Mouse (Mus musculus) hindbrain, embryonic 14.5 days (tissue): ENCODE data around the gene Gdi2. TPM values are rescaled to one million over a fixed set of nuclear protein-coding genes. Genes with fewer than 3 reads are reported as not detected.
"Not testable (repeated sequence)": the region's sequence is repeated elsewhere in the genome, so short reads cannot be mapped to it uniquely, and the experiment has no call there.

Experiments
- ATAC-seq: fragments of 200-750 bp; cut with Nextera tagmentation; 2 replicates; pipeline ENCODE4 v1.8.0; 2017; ENCODE audit warnings: moderate number of reproducible peaks, mild to moderate bottlenecking, moderate TSS enrichment, moderate library complexity; ENCODE audit not compliant: low FRiP score
- DNase-seq: peaks from one replicate; pipeline ENCODE4 v3.0.0-alpha.2; 2015; ENCODE audit warnings: low spot score
- H3K27ac ChIP-seq: fragments of 300-500 bp; sonication (generic); 2 replicates; pipeline ENCODE4 v1.5.1; 2014; ENCODE audit warnings: mild to moderate bottlenecking, moderate library complexity
- H3K27me3 ChIP-seq: fragments of 300-500 bp; sonication (generic); 2 replicates; pipeline ENCODE4 v1.6.1; 2014; ENCODE audit warnings: mild to moderate bottlenecking, low read length, mixed read lengths; ENCODE audit not compliant: control insufficient read depth, insufficient read depth
- H3K36me3 ChIP-seq: fragments of 300-500 bp; sonication (generic); replicated peaks from 2 replicates; pipeline ENCODE4 v1.6.1; 2014; ENCODE audit not compliant: control insufficient read depth, insufficient read depth
- H3K4me1 ChIP-seq: fragments of 300-500 bp; sonication (generic); replicated peaks from 2 replicates; pipeline ENCODE4 v1.6.1; 2014; ENCODE audit warnings: antibody characterized with exemption, low read length, mixed read lengths; ENCODE audit not compliant: control insufficient read depth, insufficient read depth
- H3K4me2 ChIP-seq: fragments of 300-500 bp; sonication (generic); replicated peaks from 2 replicates; pipeline ENCODE4 v1.6.1; 2014; ENCODE audit warnings: mild to moderate bottlenecking, moderate library complexity
- H3K4me3 ChIP-seq: fragments of 300-500 bp; sonication (generic); replicated peaks from 2 replicates; pipeline ENCODE4 v1.5.1; 2014; ENCODE audit warnings: mild to moderate bottlenecking, low read length
- H3K9ac ChIP-seq: fragments of 300-500 bp; sonication (generic); 2 replicates; pipeline ENCODE4 v1.6.1; 2014
- H3K9me3 ChIP-seq: fragments of 300-500 bp; sonication (generic); 2 replicates; pipeline ENCODE4 v1.6.1; 2016; ENCODE audit warnings: low read length; ENCODE audit not compliant: control insufficient read depth
- WGBS: fragments of 180-500 bp; shearing (Covaris S2); extraction: QIAGEN DNeasy Blood & Tissue Kit; methylation state at CpG from one replicate; pipeline ENCODE4 v1.1.7; 2014; 5-methylcytosine and 5-hydroxymethylcytosine counted together
- polyA plus RNA-seq: library from polyadenylated mRNA; unstranded; fragments of >200 nt; fragmentation: Nextera tagmentation; extraction: Ambion mirVana; gene quantifications from 2 replicates; pipeline ENCODE4 v1.2.1, GENCODE M21; 2014

Gdi2 gene
- polyA plus RNA-seq = 464 and 489 TPM in 2 replicates

GRCm38 (mm10) chr13:3537594-3538222, at the start of gene Gdi2:
Gene Gdi2, plus strand, starts transcription at chr13:3538063.
- DNase-seq (peak; percentile 96), ATAC-seq (peak; percentile 98)
- Histone ChIP-seq H3K9me3 (no peaks in the 10 kb centered on the region), H3K27ac (peak within 1 kb of the TSS; percentile 98), H3K9ac (peak within 1 kb of the TSS; percentile 97), H3K27me3 (no peaks in the 10 kb centered on the region), H3K4me1 (peaks cover 41% of the 10 kb centered on the region), H3K36me3 (no peaks in the 10 kb centered on the region), H3K4me2 (peak within 1 kb of the TSS; percentile 85), H3K4me3 (peak within 1 kb of the TSS; percentile 92)
- WGBS = 2% methylated on average over 31 of the region's 47 CpGs

GRCm38 (mm10) chr13:3495526-3495925, 42.3 kb upstream of the Gdi2 start:
- no peaks in the 10 kb centered on the region for H3K9me3 ChIP-seq
- H3K27me3 ChIP-seq = no peaks in the 10 kb centered on the region
- H3K36me3 ChIP-seq = no peaks in the 10 kb centered on the region
- H3K9ac ChIP-seq = no peak overlapping the region
- 94% methylated on average over 4 of the region's 4 CpGs for WGBS
- H3K27ac ChIP-seq = no peak overlapping the region
- H3K4me1 ChIP-seq = no peaks in the 10 kb centered on the region
- ATAC-seq = no peak
- DNase-seq = no peak
- H3K4me2 ChIP-seq = no peak overlapping the region
- H3K4me3 ChIP-seq = no peak overlapping the region

- H3K9me3 ChIP-seq, H3K27me3 ChIP-seq, ATAC-seq, H3K27ac ChIP-seq, H3K4me3 ChIP-seq, H3K4me1 ChIP-seq, H3K9ac ChIP-seq, H3K36me3 ChIP-seq, H3K4me2 ChIP-seq, DNase-seq: not testable (repeated sequence)
- 86% methylated on average over 6 of the region's 6 CpGs for WGBS
These were observed 36.8 kb upstream of the Gdi2 start for GRCm38 (mm10) chr13:3501014-3501413.

DNA sequence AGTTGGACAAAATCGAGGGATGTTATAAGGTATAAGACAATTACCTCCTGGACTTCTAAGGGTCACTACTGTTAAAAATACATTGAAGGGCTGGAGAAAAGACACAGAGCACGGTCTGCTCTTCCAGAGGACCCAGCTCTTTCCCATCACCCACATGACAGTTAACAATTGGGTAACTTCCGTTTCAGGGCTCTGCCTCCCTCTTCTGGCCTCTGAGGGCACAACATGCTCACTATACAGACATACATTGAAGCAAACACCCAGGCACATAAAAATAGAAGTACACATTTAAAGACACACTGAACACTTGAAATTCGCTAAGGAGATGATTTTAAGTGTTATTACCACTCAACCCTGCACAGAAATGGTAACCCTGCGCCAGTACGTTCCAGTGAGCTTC, 22.5 kb upstream of the Gdi2 start:
- H3K4me2 ChIP-seq, ATAC-seq, H3K36me3 ChIP-seq, H3K4me3 ChIP-seq, H3K27me3 ChIP-seq, H3K4me1 ChIP-seq, DNase-seq, H3K9me3 ChIP-seq, H3K9ac ChIP-seq, H3K27ac ChIP-seq: not testable (repeated sequence)
- WGBS = 77% methylated on average over 6 of the region's 6 CpGs

- H3K27ac ChIP-seq, H3K27me3 ChIP-seq, H3K9me3 ChIP-seq, DNase-seq, H3K4me2 ChIP-seq, H3K4me1 ChIP-seq, H3K36me3 ChIP-seq, H3K4me3 ChIP-seq, H3K9ac ChIP-seq, ATAC-seq: not testable (repeated sequence)
- WGBS = 86% methylated on average over 3 of the region's 4 CpGs
These were observed 18.5 kb upstream of the Gdi2 start for GRCm38 (mm10) chr13:3519357-3519756.

GRCm38 (mm10) chr13:3519994-3520393, 17.9 kb upstream of the Gdi2 start:
- not testable (repeated sequence) for DNase-seq, ATAC-seq, H3K36me3 ChIP-seq, H3K4me3 ChIP-seq, H3K4me2 ChIP-seq, H3K27ac ChIP-seq, H3K4me1 ChIP-seq, H3K9me3 ChIP-seq, H3K27me3 ChIP-seq, H3K9ac ChIP-seq
- WGBS = 57% methylated on average over 1 of the region's 1 CpGs

DNA sequence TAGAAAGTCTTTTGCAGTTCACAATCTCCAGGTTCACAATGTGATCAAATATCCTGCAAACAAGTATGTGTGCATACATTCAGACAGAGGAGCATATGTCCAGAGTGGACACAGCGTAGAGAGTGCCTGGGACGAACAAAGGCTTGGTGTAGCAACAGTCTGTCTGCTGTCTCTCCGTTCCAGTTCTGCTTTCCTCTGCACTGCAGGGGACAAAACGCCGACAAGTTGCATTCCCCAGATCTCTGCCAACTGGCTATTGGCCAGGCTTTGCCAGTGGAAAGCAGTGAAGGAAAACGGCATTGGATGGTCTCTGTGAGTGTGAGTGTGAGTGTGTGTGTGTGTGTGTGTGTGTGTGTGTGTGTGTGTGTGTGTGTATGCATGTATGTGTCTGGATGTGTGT, 14.4 kb upstream of the Gdi2 start:
- DNase-seq (peak; percentile 45), ATAC-seq (peak; percentile 74; the same call in 1 of the 2 replicates)
- H3K4me2 ChIP-seq = no peak overlapping the region
- no peak overlapping the region for H3K9ac ChIP-seq
- H3K4me1 ChIP-seq = no peaks in the 10 kb centered on the region
- no peak overlapping the region for H3K27ac ChIP-seq
- H3K9me3 ChIP-seq = no peaks in the 10 kb centered on the region
- H3K4me3 ChIP-seq = no peak overlapping the region
- H3K36me3 ChIP-seq = no peaks in the 10 kb centered on the region
- WGBS = 49% methylated on average over 6 of the region's 6 CpGs
- H3K27me3 ChIP-seq = no peaks in the 10 kb centered on the region

- Histone ChIP-seq H3K4me3 (no peak overlapping the region), H3K27ac (no peak overlapping the region), H3K36me3 (no peaks in the 10 kb centered on the region), H3K9me3 (no peaks in the 10 kb centered on the region), H3K4me1 (no peaks in the 10 kb centered on the region), H3K27me3 (no peaks in the 10 kb centered on the region), H3K4me2 (no peak overlapping the region), H3K9ac (no peak overlapping the region)
- WGBS = 72% methylated on average over 1 of the region's 1 CpGs
- ATAC-seq = 0 out of 2 replicates have a peak, but pooled peaks have one; percentile 18
- DNase-seq = no peak
These were observed 13.9 kb upstream of the Gdi2 start for GRCm38 (mm10) chr13:3523946-3524345.

DNA sequence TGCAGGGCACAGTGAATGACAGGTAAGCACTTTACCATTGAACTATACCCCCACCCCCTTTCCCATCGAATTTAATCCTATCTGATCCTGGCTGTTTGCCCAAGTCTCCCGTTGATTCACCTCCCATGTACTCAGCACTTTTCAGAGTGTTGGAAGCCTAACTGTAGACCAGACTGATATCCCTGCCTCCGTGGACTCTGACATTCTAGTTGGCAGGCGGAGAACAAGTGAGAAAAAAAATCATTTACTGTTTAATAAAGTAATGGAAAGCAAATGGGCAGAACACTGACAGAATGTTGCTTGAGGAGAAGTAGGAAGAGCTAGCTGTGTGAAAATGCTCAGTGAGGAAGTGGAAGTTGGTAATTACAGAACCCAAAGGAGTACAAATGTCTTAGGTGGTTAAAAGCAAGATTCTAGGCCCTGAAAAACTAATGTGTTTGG, 12.2 kb upstream of the Gdi2 start:
- no peak overlapping the region for H3K4me2 ChIP-seq
- WGBS = 56% methylated on average over 4 of the region's 4 CpGs
- H3K4me3 ChIP-seq = no peak overlapping the region
- H3K27me3 ChIP-seq = no peaks in the 10 kb centered on the region
- no peak overlapping the region for H3K27ac ChIP-seq
- ATAC-seq (no peak), DNase-seq (no peak)
- H3K9me3 ChIP-seq = no peaks in the 10 kb centered on the region
- no peaks in the 10 kb centered on the region for H3K36me3 ChIP-seq
- no peaks in the 10 kb centered on the region for H3K4me1 ChIP-seq
- no peak overlapping the region for H3K9ac ChIP-seq

DNA sequence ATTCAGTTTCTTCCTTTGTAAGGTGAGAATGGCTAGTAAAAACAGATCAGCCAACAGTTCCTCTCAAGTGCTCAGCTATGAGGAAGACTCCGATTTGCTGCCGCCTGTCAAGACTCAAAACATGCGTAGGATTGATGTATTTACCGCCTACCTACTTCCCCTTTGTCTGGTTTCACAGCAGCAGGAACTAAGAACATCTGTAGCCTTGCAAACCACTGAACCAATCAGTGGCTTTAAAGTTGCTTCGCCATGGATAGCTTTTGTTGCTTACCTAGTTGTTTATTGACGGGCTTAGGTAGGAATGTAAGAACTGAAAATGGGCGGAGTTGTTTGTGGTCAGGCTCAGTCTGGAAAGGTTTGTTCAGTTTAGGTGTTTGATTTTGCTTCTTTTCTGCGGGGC, 11.5 kb upstream of the Gdi2 start:
- H3K27ac ChIP-seq = no peak overlapping the region
- 76% methylated on average over 8 of the region's 8 CpGs for whole genome bisulfite sequencing

More for the DNA sequence above, 11.5 kb upstream of the Gdi2 start:
- Histone ChIP-seq H3K4me2 (no peak overlapping the region), H3K9ac (no peak overlapping the region), H3K36me3 (no peaks in the 10 kb centered on the region), H3K9me3 (no peaks in the 10 kb centered on the region), H3K4me3 (no peak overlapping the region), H3K27me3 (no peaks in the 10 kb centered on the region), H3K4me1 (no peaks in the 10 kb centered on the region)
- no peak for DNase-seq
- no peak for ATAC-seq
